In the genomic region with DNA sequence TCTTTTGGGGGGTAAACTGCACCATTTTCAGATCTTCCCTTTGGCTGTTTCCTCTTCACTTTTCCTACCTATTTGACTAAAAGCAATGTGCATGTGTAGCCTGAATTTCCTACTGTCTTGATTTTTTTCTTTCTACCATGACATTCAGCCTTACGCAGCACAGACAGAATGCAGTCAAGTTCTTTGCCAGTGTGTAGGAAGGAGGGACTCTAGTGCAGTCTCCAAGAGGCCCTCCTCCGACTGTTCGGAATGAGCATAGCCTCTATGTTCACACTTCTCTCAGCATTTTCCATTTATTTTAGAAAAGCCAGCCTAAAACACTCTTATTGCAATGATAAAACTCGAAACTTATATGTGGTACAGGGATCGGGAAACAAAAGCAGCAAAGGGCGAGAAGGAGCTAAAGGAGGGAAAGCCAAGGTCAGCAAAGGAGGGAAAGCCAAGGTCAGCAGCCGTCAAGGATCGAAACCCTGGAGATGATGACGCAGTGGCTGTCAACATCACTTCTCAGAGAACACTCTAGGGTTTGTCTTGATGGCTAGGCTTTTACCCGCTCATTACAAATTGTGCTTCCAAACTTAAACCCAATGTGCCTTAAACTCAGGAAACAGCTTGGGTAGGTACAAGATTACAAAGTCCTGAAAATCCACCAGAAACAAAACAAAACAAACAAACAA, we compare ENCODE assay signal across 23 mouse cellular contexts.
"Had no signal": no experiment of that assay in that cellular context is flagged by ENCODE, and none has a peak within 500 bp of the region (broad histone marks: within the 10 kb centered on the region; RNA-seq: fewer than 3 reads in every experiment).

No protein-coding gene starts in this region.

- ATAC-seq: forebrain, postnatal 0 days; hindbrain, postnatal 0 days; intestine, embryonic 16.5 days; liver, embryonic 12.5 days had no signal

- DNase-seq: forebrain, postnatal 0 days; gastrocnemius, postnatal 14 days; gastrocnemius, postnatal 36 days; heart, adult 2 months; kidney, adult 11 months; kidney, adult 2 months; kidney, adult 9 months; kidney, postnatal 14 days; kidney, postnatal 36 days; layer of hippocampus, adult 9-11 months; layer of hippocampus, postnatal 36 days; left cerebral cortex, postnatal 4 days had no signal

- H3K27me3 ChIP-seq: hindbrain, embryonic 13.5 days; hindbrain, embryonic 15.5 days; kidney, embryonic 15.5 days; limb, embryonic 13.5 days; limb, embryonic 15.5 days; liver, embryonic 12.5 days had no signal

- H3K27ac ChIP-seq: heart, adult 2 months; hindbrain, embryonic 13.5 days; hindbrain, embryonic 15.5 days; hindbrain, postnatal 0 days; kidney, embryonic 15.5 days; kidney, postnatal 0 days; limb, embryonic 13.5 days; limb, embryonic 15.5 days; liver, embryonic 12.5 days; liver, embryonic 14.5 days had no signal

- H3K4me3 ChIP-seq: heart, adult 2 months; hindbrain, embryonic 13.5 days; hindbrain, embryonic 15.5 days; kidney, embryonic 15.5 days; limb, embryonic 13.5 days; limb, embryonic 15.5 days; liver, embryonic 12.5 days had no signal

- H3K9me3 ChIP-seq: hindbrain, embryonic 13.5 days; hindbrain, embryonic 15.5 days; kidney, embryonic 15.5 days; limb, embryonic 13.5 days; limb, embryonic 15.5 days; liver, embryonic 12.5 days had no signal

- H3K36me3 ChIP-seq: hindbrain, embryonic 13.5 days; hindbrain, embryonic 15.5 days; kidney, embryonic 15.5 days; limb, embryonic 13.5 days; limb, embryonic 15.5 days; liver, embryonic 12.5 days had no signal

- H3K4me2 ChIP-seq: heart, embryonic 11.5 days; hindbrain, embryonic 13.5 days; hindbrain, embryonic 15.5 days; kidney, embryonic 15.5 days; limb, embryonic 13.5 days; limb, embryonic 15.5 days; liver, embryonic 12.5 days had no signal

- H3K9ac ChIP-seq: forebrain, postnatal 0 days; hindbrain, embryonic 13.5 days; hindbrain, embryonic 15.5 days; kidney, embryonic 15.5 days; limb, embryonic 13.5 days; limb, embryonic 15.5 days; liver, embryonic 12.5 days; liver, embryonic 14.5 days had no signal
